In the genomic region with DNA sequence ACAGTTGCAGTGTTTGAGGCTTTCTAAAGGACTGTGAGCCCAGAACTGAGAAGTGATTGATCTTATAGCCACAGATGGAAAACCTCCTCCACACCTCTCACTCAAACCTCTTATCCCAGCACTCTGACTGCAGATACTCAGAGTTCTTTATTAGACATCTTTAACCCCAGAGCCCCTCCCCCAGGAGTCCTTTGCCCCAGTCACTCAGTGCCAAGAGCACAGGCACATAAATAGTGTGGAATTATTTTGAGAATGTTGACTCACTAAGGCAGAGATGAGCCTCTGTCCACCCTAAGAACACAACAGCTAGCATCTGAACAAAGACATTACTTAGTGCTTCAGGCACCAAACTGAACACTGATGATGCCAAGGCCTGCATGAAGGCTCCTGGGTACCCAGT, we compare ENCODE assay signal across 21 mouse cellular contexts.
DNase-seq lines count a peak whose midpoint lies in the region; ATAC-seq and TF ChIP-seq lines count a peak whose summit lies in the region.
"Had no signal": no experiment of that assay in that cellular context is flagged by ENCODE, and none has a peak within 500 bp of the region (broad histone marks: within the 10 kb centered on the region; RNA-seq: fewer than 3 reads in every experiment).

No protein-coding gene starts in this region.

- no peaks in the 10 kb centered on the region for H3K79me2 ChIP-seq in heart, adult 2 months (replicated peaks; ENCODE audit: control insufficient read depth, insufficient read depth, low read length)

- H3K4me3 ChIP-seq in heart, adult 2 months, result no peak overlapping the region
- H3K4me3 ChIP-seq in midbrain, embryonic 15.5 days, result no peak overlapping the region
- H3K4me3 ChIP-seq in midbrain, embryonic 10.5 days, result no peak overlapping the region
- no peak overlapping the region for H3K4me3 ChIP-seq in heart, embryonic 16.5 days (ENCODE audit: low read length)
- no peak overlapping the region for H3K4me3 ChIP-seq in thymus, adult 2 months (ENCODE audit: control insufficient read depth, insufficient read depth, low read length)
- H3K4me3 ChIP-seq: embryonic facial prominence, embryonic 12.5 days; forebrain, embryonic 15.5 days; heart, embryonic 13.5 days; hindbrain, embryonic 10.5 days had no signal

- TF ChIP-seq EP300 in heart, adult 2 months (IDR thresholded peaks at IDR 0.05; ENCODE audit: insufficient read depth, low read depth, low read length), result no peak

- no peak overlapping the region for H3K9ac ChIP-seq in heart, adult 2 months (ENCODE audit: low read depth, low read length)
- H3K9ac ChIP-seq in midbrain, embryonic 15.5 days, result no peak overlapping the region
- H3K9ac ChIP-seq in heart, embryonic 16.5 days (ENCODE audit: low read length), result no peak overlapping the region
- H3K9ac ChIP-seq: embryonic facial prominence, embryonic 12.5 days; forebrain, embryonic 15.5 days; heart, embryonic 13.5 days; hindbrain, embryonic 14.5 days had no signal

- 0 out of 2 replicates have a peak, but pooled peaks have one; percentile 33 for ATAC-seq in midbrain, embryonic 15.5 days (replicated peaks)
- ATAC-seq in heart, embryonic 16.5 days (replicated peaks; ENCODE audit: extremely low read depth, insufficient read depth, low FRiP score), result peak; percentile 37; the same call in 1 of the 2 replicates
- ATAC-seq: forebrain, embryonic 15.5 days; inflammation-experienced regulatory T-cells, adult 6 months; intestine, postnatal 0 days had no signal

- peaks cover 2% of the 10 kb centered on the region for H3K36me3 ChIP-seq in heart, adult 2 months (ENCODE audit: control insufficient read depth, insufficient read depth, low read length)
- no peaks in the 10 kb centered on the region for H3K36me3 ChIP-seq in midbrain, embryonic 15.5 days (replicated peaks)
- H3K36me3 ChIP-seq in midbrain, embryonic 10.5 days, result no peaks in the 10 kb centered on the region
- H3K36me3 ChIP-seq in heart, embryonic 16.5 days (ENCODE audit: control insufficient read depth, insufficient read depth), result no peaks in the 10 kb centered on the region
- H3K36me3 ChIP-seq in thymus, adult 2 months (ENCODE audit: control insufficient read depth, insufficient read depth, low read length), result no peaks in the 10 kb centered on the region
- H3K36me3 ChIP-seq: embryonic facial prominence, embryonic 12.5 days; forebrain, embryonic 15.5 days; heart, embryonic 13.5 days; hindbrain, embryonic 10.5 days had no signal

- no peak for TF ChIP-seq POLR2A in heart, adult 2 months (IDR thresholded peaks at IDR 0.05; ENCODE audit: insufficient read depth, low read depth, low read length)
- TF ChIP-seq POLR2A in thymus, adult 2 months (IDR thresholded peaks at IDR 0.05; ENCODE audit: control insufficient read depth, extremely low read depth, insufficient read depth, low read length, poor library complexity), result no peak

- peak overlapping the region; percentile 43 for H3K27ac ChIP-seq in heart, adult 2 months
- no peak overlapping the region for H3K27ac ChIP-seq in midbrain, embryonic 15.5 days
- H3K27ac ChIP-seq in midbrain, embryonic 10.5 days (replicated peaks), result no peak overlapping the region
- H3K27ac ChIP-seq in heart, embryonic 16.5 days (ENCODE audit: low read length), result no peak overlapping the region
- no peak overlapping the region for H3K27ac ChIP-seq in thymus, adult 2 months (ENCODE audit: control insufficient read depth, insufficient read depth, low read length)
- H3K27ac ChIP-seq: embryonic facial prominence, embryonic 12.5 days; forebrain, embryonic 15.5 days; heart, embryonic 13.5 days; hindbrain, embryonic 10.5 days; hindbrain, embryonic 14.5 days had no signal

- intact Hi-C loops in heart, adult 2 months (cut with DNase I), result loop anchor here (10.0 kb wide), 2 partner anchors 101 to 271 kb away; no protein-coding TSS in a partner anchor
- intact Hi-C loops in heart, postnatal 25 days (cut with DNase I), result no loop called here

- no peaks in the 10 kb centered on the region for H3K9me3 ChIP-seq in midbrain, embryonic 15.5 days
- H3K9me3 ChIP-seq in midbrain, embryonic 10.5 days (replicated peaks), result no peaks in the 10 kb centered on the region
- H3K9me3 ChIP-seq in heart, embryonic 16.5 days (replicated peaks; ENCODE audit: control insufficient read depth, low read length), result no peaks in the 10 kb centered on the region
- H3K9me3 ChIP-seq: embryonic facial prominence, embryonic 12.5 days; forebrain, embryonic 15.5 days; heart, embryonic 13.5 days; hindbrain, embryonic 10.5 days had no signal

- H3K4me1 ChIP-seq in heart, adult 2 months (ENCODE audit: control insufficient read depth, insufficient read depth, low read length), result peaks cover 4% of the 10 kb centered on the region; the same call in 1 of the 2 replicates
- no peaks in the 10 kb centered on the region for H3K4me1 ChIP-seq in midbrain, embryonic 15.5 days
- H3K4me1 ChIP-seq in midbrain, embryonic 10.5 days, result no peaks in the 10 kb centered on the region
- 0 out of 2 replicates have a peak, but pooled peaks cover 4% of the 10 kb centered on the region for H3K4me1 ChIP-seq in heart, embryonic 16.5 days (ENCODE audit: control insufficient read depth, insufficient read depth, low read length)
- H3K4me1 ChIP-seq in thymus, adult 2 months (replicated peaks; ENCODE audit: control insufficient read depth, insufficient read depth, low read length), result no peaks in the 10 kb centered on the region
- H3K4me1 ChIP-seq: embryonic facial prominence, embryonic 12.5 days; forebrain, embryonic 15.5 days; hindbrain, embryonic 10.5 days had no signal

- no peaks in the 10 kb centered on the region for H3K27me3 ChIP-seq in heart, adult 2 months (ENCODE audit: control insufficient read depth, insufficient read depth, low read length)
- no peaks in the 10 kb centered on the region for H3K27me3 ChIP-seq in midbrain, embryonic 15.5 days (replicated peaks)
- H3K27me3 ChIP-seq in midbrain, embryonic 10.5 days (ENCODE audit: low read depth, poor library complexity, severe bottlenecking), result no peaks in the 10 kb centered on the region
- H3K27me3 ChIP-seq in heart, embryonic 16.5 days (ENCODE audit: control insufficient read depth, insufficient read depth, low read length), result no peaks in the 10 kb centered on the region
- H3K27me3 ChIP-seq in thymus, adult 2 months (ENCODE audit: control insufficient read depth, insufficient read depth, low read length), result no peaks in the 10 kb centered on the region
- H3K27me3 ChIP-seq: CH12.LX; embryonic facial prominence, embryonic 12.5 days; forebrain, embryonic 15.5 days; heart, embryonic 13.5 days had no signal

- peak in 1 of 2 experiments; percentile 15 for DNase-seq in heart, adult 2 months
- DNase-seq in heart, postnatal 25 days (ENCODE audit: low spot score), result no peak
- no peak for DNase-seq in midbrain, embryonic 10.5 days (ENCODE audit: low spot score)
- peak; percentile 15 for DNase-seq in mesoderm, embryonic 11.5 days (ENCODE audit: low read depth, low spot score)
- no peak for DNase-seq in thymus, adult 2 months
- DNase-seq in kidney, postnatal 4 days, result no peak
- DNase-seq: adrenal gland, adult 8-10 months; cerebellum, adult 11-12 months; cerebellum, adult 9-10 months; cerebellum, postnatal 25 days; kidney, adult 8-10 months had no signal

- TF ChIP-seq CTCF in heart, adult 2 months (IDR thresholded peaks at IDR 0.05), result no peak
- no peak for TF ChIP-seq CTCF in thymus, adult 2 months (IDR thresholded peaks at IDR 0.05; ENCODE audit: borderline replicate concordance, control insufficient read depth, extremely low read depth, insufficient read depth, low read length, poor library complexity)

- H3K4me2 ChIP-seq in midbrain, embryonic 15.5 days, result no peak overlapping the region
- H3K4me2 ChIP-seq in heart, embryonic 16.5 days (ENCODE audit: low read depth, low read length), result no peak overlapping the region
- H3K4me2 ChIP-seq: embryonic facial prominence, embryonic 12.5 days; forebrain, embryonic 15.5 days; heart, embryonic 13.5 days; hindbrain, embryonic 14.5 days had no signal
